Mouse (Mus musculus) intestine, embryonic 14.5 days (tissue): ENCODE measurements around the gene Arhgap8. TPM values are rescaled to one million over a fixed set of nuclear protein-coding genes. Genes with fewer than 3 reads are reported as not detected.
A peak's percentile ranks its signal among the peaks of the same experiment; 100 is the strongest.

Experiments used
- ATAC-seq: fragments of 200-750 bp; cut with Nextera tagmentation; replicated peaks from 2 replicates; pipeline ENCODE4 v1.8.0; 2017; ENCODE audit warnings: low read depth, moderate number of reproducible peaks, moderate TSS enrichment, moderate library complexity; ENCODE audit not compliant: low FRiP score, low TSS enrichment
- DNase-seq: peaks from one replicate; pipeline ENCODE4 v3.0.0-alpha.2; 2018; ENCODE audit warnings: low spot score
- H3K27ac ChIP-seq: fragments of 300-500 bp; sonication (generic); 2 replicates; pipeline ENCODE4 v1.5.1; 2014; ENCODE audit warnings: low read depth, mild to moderate bottlenecking, control low read depth
- H3K27me3 ChIP-seq: fragments of 300-500 bp; sonication (generic); replicated peaks from 2 replicates; pipeline ENCODE4 v1.6.1; 2014; ENCODE audit warnings: low read length, control low read depth; ENCODE audit not compliant: control insufficient read depth, insufficient read depth
- H3K36me3 ChIP-seq: fragments of 300-500 bp; sonication (generic); 2 replicates; pipeline ENCODE4 v1.6.1; 2014; ENCODE audit warnings: low read length, control low read depth; ENCODE audit not compliant: control insufficient read depth, insufficient read depth
- H3K4me1 ChIP-seq: fragments of 300-500 bp; sonication (generic); replicated peaks from 2 replicates; pipeline ENCODE4 v1.6.1; 2014; ENCODE audit warnings: low read length, control low read depth, mixed read lengths; ENCODE audit not compliant: control insufficient read depth, insufficient read depth
- H3K4me2 ChIP-seq: fragments of 300-500 bp; sonication (generic); 2 replicates; pipeline ENCODE4 v1.6.1; 2014; ENCODE audit warnings: low read length
- H3K4me3 ChIP-seq: fragments of 300-500 bp; sonication (generic); 2 replicates; pipeline ENCODE4 v1.5.1; 2014; ENCODE audit warnings: low read depth, low read length, control low read depth, mixed read lengths
- H3K9ac ChIP-seq: fragments of 300-500 bp; sonication (generic); 2 replicates; pipeline ENCODE4 v1.6.1; 2014; ENCODE audit warnings: mild to moderate bottlenecking, low read length
- H3K9me3 ChIP-seq: fragments of 300-500 bp; sonication (generic); 2 replicates; pipeline ENCODE4 v1.6.1; 2016; ENCODE audit warnings: low read length, control low read depth; ENCODE audit not compliant: control insufficient read depth
- WGBS: fragments of 180-500 bp; shearing (Covaris S2); extraction: QIAGEN DNeasy Blood & Tissue Kit; methylation state at CpG from one replicate; pipeline ENCODE4 v1.1.7; 2014; 5-methylcytosine and 5-hydroxymethylcytosine counted together
- polyA plus RNA-seq: library from polyadenylated mRNA; unstranded; fragments of >200 nt; fragmentation: Nextera tagmentation; extraction: Ambion mirVana; gene quantifications from 2 replicates; pipeline ENCODE4 v1.2.1, GENCODE M21; 2014

Gene Arhgap8
- polyA plus RNA-seq, 1 experiment from 2014 or later: 15.2 TPM

GRCm38 (mm10) chr15:84702391-84703345 lies 17.2 kb upstream of the Arhgap8 start:
- Histone ChIP-seq H3K27ac (no peak overlapping the region), H3K27me3 (no peaks in the 10 kb centered on the region), H3K4me3 (no peak overlapping the region), H3K9ac (no peak overlapping the region), H3K4me2 (no peak overlapping the region), H3K36me3 (peaks cover 50% of the 10 kb centered on the region), H3K4me1 (0 out of 2 replicates have a peak, but pooled peaks cover under 1% of the 10 kb centered on the region), H3K9me3 (no peaks in the 10 kb centered on the region)
- DNase-seq: no peak
- ATAC-seq: no peak
- 87% methylated on average over 28 of the region's 29 CpGs for WGBS

GRCm38 (mm10) chr15:84703992-84704391 lies 15.9 kb upstream of the Arhgap8 start:
- no peak overlapping the region for H3K27ac ChIP-seq
- H3K4me2 ChIP-seq: no peak overlapping the region
- no peak for DNase-seq
- H3K9ac ChIP-seq: no peak overlapping the region
- no peaks in the 10 kb centered on the region for H3K9me3 ChIP-seq
- no peak overlapping the region for H3K4me3 ChIP-seq
- H3K27me3 ChIP-seq: no peaks in the 10 kb centered on the region
- ATAC-seq: no peak
- H3K36me3 ChIP-seq: peaks cover 47% of the 10 kb centered on the region
- 92% methylated on average over 7 of the region's 7 CpGs for WGBS
- H3K4me1 ChIP-seq: no peaks in the 10 kb centered on the region

DNA sequence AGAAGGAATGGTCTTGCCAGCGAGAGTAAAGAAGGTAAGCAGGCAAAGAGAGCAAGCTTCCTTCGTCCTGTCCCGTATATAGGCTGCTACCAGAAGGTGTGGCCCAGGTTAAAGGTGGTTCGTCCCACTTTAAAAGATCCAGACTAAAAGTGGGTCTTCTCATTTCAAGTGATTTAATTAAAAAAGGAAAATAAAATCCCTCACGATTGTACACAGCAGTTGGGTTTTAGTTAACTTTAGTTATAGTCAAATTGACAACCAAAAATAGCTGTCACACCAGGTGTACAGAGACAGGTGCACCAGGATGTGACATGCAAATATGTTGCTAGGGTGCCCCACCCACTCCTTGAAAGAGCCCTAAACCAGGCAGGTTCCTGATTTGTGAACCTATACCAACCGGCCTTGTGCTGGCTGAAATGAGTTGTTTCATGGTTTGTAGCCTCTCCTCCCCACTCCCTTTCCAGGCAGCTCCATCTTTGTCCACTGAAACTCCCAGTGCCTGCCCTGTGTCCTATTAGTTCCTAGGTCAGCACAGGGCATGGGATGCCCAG lies 14.4 kb upstream of the Arhgap8 start:
- DNase-seq (no peak), ATAC-seq (no peak)
- Histone ChIP-seq H3K4me1 (no peaks in the 10 kb centered on the region), H3K9me3 (no peaks in the 10 kb centered on the region), H3K9ac (no peak overlapping the region), H3K36me3 (peaks cover 35% of the 10 kb centered on the region), H3K27ac (no peak overlapping the region), H3K4me3 (no peak overlapping the region), H3K27me3 (no peaks in the 10 kb centered on the region), H3K4me2 (no peak overlapping the region)
- WGBS: 78% methylated on average over 6 of the region's 6 CpGs

DNA sequence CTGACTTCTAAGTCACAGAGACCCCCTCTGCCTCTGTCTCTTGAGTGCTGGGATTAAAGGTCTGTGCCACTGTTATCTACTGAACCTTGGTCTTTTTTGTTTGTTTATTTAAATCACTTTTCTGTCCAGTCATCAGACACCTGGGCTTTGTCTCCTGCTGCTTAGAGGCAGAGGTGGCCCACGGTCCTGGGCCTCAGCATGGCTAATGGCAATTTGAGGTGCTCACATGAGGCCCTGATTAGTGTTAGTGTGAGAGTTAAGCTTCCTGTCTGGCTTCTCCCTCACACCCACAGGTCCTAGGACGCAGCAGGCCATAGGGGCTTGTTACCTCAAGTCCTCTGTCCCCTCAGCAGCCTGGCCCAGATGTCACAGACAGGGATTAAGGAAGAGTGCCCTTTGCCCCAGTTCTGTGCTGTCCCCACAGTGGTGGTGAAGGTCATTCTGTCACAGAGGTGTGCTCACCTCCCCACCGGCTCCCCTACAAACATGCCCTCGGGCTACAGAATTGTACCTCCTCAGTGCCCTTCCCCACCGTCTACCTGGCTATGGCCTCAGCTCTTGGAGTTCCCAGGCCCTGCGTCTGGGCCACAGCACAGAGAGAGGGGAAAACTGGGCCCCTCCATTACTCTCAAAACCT lies 12.8 kb upstream of the Arhgap8 start:
- no peaks in the 10 kb centered on the region for H3K9me3 ChIP-seq
- no peaks in the 10 kb centered on the region for H3K27me3 ChIP-seq
- 0 out of 2 replicates have a peak, but pooled peaks cover 6% of the 10 kb centered on the region for H3K4me1 ChIP-seq
- WGBS: 68% methylated on average over 6 of the region's 6 CpGs
- no peak for ATAC-seq
- H3K4me3 ChIP-seq: no peak overlapping the region
- H3K9ac ChIP-seq: no peak overlapping the region
- no peak for DNase-seq
- H3K4me2 ChIP-seq: no peak overlapping the region
- no peak overlapping the region for H3K27ac ChIP-seq
- H3K36me3 ChIP-seq: peaks cover 23% of the 10 kb centered on the region

DNA sequence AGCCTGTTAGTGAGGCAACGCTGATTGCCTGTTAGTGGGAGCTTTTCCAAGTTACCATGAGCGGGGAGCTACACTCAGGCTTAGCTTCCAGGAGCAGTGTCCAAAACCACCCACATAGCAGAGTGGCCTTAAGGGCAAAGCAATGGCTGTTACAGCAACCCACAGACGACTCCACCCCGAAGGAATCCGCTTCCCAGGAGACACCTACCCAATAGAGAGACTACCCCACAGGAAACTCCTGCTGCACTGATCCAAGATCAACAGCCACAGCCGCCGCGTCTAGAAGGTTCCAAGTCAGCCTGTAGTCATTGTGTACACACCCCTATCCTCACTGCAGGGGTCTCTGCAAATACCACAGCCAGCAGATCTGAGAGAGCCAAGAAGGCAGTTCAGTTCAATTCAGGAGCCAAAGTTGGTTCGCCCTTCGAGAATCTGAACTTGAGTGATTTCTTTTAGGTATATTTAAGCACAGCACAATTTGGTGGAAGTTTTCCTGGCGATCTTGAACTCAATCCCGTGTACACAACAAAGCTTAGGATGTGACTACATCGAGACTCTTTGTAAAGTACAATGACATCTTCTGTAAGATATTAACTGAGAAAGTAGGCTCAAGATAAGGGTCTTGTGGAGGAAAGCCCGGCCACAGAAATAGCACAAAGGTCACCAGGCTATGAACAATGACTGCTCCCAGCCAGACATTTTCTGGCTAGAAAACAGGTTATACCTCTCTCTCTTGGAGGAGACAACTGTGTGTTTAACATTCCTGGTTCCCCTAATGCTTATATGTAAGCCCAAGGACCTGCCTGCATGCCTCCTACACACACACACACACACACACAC lies 7.1 kb upstream of the Arhgap8 start:
- Histone ChIP-seq H3K27me3 (no peaks in the 10 kb centered on the region), H3K36me3 (no peaks in the 10 kb centered on the region), H3K4me3 (no peak overlapping the region), H3K9me3 (no peaks in the 10 kb centered on the region), H3K4me2 (peak overlapping the region; percentile 5; the same call in 1 of the 2 replicates), H3K4me1 (peaks cover 19% of the 10 kb centered on the region), H3K9ac (no peak overlapping the region), H3K27ac (peak overlapping the region; percentile 67)
- ATAC-seq (no peak; the same call in none of the 2 replicates), DNase-seq (no peak)
- 59% methylated on average over 14 of the region's 14 CpGs for WGBS

DNA sequence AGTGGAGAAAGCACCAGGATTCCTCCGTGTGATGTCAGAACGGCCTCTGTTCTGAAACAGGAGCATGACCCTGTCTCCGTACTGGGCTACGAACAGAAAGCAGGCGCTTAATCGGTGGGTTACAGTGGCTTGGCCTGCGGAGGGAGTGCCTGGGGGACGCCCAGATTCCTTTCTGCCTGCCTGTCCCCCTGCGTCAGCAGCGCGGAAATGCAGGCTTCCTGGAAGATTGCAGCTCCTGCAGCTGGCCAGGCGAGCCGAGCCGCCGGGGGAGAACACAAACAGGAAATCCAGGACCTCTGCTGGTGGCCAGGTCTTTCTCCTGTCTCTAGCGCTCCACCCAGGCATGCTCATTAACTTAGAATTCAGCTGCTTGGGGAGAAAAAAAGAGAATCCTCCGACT lies 5.1 kb upstream of the Arhgap8 start:
- Histone ChIP-seq H3K9me3 (no peaks in the 10 kb centered on the region), H3K27ac (peak overlapping the region; percentile 95), H3K4me1 (peaks cover 24% of the 10 kb centered on the region), H3K27me3 (no peaks in the 10 kb centered on the region), H3K36me3 (no peaks in the 10 kb centered on the region), H3K4me2 (peak overlapping the region; percentile 52), H3K4me3 (peak overlapping the region; percentile 22), H3K9ac (peak overlapping the region; percentile 38)
- DNase-seq (peak; percentile 89), ATAC-seq (peak; percentile 61)
- 1% methylated on average over 17 of the region's 17 CpGs for WGBS

DNA sequence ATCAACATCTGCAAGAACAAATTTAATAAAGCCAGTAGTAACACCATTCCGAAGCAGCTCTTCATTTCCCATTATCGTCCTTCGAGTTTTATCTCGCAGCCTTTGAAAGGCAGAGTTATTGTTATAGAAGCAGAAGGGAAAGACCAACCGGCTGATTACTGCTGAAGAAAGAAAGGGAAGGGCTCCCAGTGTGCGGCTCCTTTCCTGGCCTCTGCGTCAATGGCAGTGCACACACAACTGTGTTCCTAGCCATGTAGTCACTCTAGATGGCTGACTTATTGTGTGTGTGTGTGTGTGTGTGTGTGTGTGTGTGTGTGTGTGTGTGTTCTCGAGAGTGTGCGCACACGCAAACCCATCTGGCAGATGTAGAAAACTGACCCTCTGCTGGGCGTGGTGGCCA lies 4.7 kb upstream of the Arhgap8 start:
- DNase-seq (no peak), ATAC-seq (no peak)
- H3K9ac ChIP-seq: peak overlapping the region; percentile 38
- no peaks in the 10 kb centered on the region for H3K9me3 ChIP-seq
- no peaks in the 10 kb centered on the region for H3K36me3 ChIP-seq
- peak overlapping the region; percentile 95 for H3K27ac ChIP-seq
- H3K4me2 ChIP-seq: peak overlapping the region; percentile 52
- peaks cover 27% of the 10 kb centered on the region for H3K4me1 ChIP-seq
- H3K27me3 ChIP-seq: no peaks in the 10 kb centered on the region
- H3K4me3 ChIP-seq: peak overlapping the region; percentile 22
- 37% methylated on average over 11 of the region's 11 CpGs for WGBS
